Mouse (Mus musculus) megakaryocyte-erythroid progenitor cell, adult 5-6 weeks (primary cell): Measurements from ENCODE around the gene 1810062G17Rik. TPM values are rescaled to one million over a fixed set of nuclear protein-coding genes. Genes with fewer than 3 reads are reported as not detected.
A peak's percentile ranks its signal among the peaks of the same experiment; 100 is the strongest.

ENCODE experiments used
- ATAC-seq: replicated peaks from 2 replicates; pipeline ENCODE4 v1.8.0; 2016; ENCODE audit warnings: mild to moderate bottlenecking, inconsistent platforms; ENCODE audit not compliant: severe bottlenecking, poor library complexity, low FRiP score, low TSS enrichment
- total RNA-seq, 2 experiments: library from RNA; stranded (forward) in 1 of 2; stranded (reverse) in 1 of 2; fragments of 200-1000, 215-1000 nt in 1 of 2; fragments of >200 nt in 1 of 2; fragmentation: Nextera tagmentation in 1 of 2; gene quantifications; 2 replicates each; pipeline ENCODE4 v1.2.3; 2014 to 2017

Gene 1810062G17Rik
- 1.1 TPM in 1 of 2 replicates, not detected in the other for total RNA-seq (2014; fragmentation: Nextera tagmentation)
- total RNA-seq (2017) = 3.0 TPM in 1 of 2 replicates, not detected in the other

DNA sequence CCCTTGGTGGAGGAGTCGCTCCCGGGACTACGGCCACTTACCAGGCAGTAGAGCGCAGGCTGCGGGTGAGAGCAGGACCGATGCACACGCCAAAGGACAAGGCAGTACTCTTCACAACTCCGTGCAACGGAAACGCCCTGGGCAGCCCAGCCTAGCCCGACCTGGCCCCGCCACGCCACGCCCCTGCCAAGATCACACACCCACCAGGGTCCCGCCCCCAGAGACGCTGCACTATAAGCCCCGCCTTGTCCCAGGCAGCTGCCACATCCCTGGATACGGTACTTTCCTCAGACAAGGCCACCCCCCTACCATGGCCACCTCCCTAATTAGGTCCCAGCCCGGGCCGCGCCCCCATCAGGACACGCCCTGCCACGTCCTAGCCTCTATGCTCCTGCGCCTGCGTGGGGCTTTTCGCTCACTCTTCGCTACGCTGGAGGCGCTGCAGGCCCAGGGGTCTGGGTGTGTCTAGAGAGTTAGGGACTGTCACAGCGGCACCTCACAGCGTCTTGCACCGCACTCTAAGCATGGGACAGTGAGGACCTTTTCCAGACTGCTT is at the start of gene 1810062G17Rik, which contains the start of gene Anxa5:
TSS of gene 1810062G17Rik (plus strand) at position 406 of the 556 bp plus-strand sequence.
TSS of gene Anxa5 (minus strand) at position 363 of the 556 bp plus-strand sequence.
- ATAC-seq = peak; percentile 99

GRCm38 (mm10) chr3:36427386-36427785 is 48.4 kb upstream of the 1810062G17Rik start:
- ATAC-seq = no peak

GRCm38 (mm10) chr3:36430360-36430759 is 45.4 kb upstream of the 1810062G17Rik start:
- no peak for ATAC-seq

GRCm38 (mm10) chr3:36440280-36440679 is 35.5 kb upstream of the 1810062G17Rik start:
- ATAC-seq = no peak

GRCm38 (mm10) chr3:36442426-36442825 is 33.3 kb upstream of the 1810062G17Rik start:
- peak; percentile 55; the same call in 1 of the 2 replicates for ATAC-seq

DNA sequence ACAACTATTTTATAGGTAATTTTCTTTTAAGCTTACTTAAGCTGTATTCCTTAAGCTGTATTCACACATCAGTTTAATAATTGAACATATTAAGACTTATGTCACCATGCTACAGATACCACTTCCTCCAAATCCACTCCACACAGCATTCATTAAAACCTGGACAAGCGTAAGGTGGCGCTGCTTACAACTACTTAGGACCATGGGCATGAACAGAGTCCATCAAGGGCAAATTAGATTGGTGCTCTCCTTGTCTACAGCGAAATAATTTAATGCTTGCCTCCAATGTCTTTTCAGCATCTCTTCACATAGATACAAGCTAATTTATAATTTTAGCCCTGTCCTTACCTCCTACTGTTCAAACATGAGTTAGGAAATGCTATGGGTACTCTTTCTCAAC is 29.7 kb upstream of the 1810062G17Rik start:
- ATAC-seq = no peak

- peak; percentile 56 for ATAC-seq
Measured at GRCm38 (mm10) chr3:36446506-36446905, 29.2 kb upstream of the 1810062G17Rik start.

DNA sequence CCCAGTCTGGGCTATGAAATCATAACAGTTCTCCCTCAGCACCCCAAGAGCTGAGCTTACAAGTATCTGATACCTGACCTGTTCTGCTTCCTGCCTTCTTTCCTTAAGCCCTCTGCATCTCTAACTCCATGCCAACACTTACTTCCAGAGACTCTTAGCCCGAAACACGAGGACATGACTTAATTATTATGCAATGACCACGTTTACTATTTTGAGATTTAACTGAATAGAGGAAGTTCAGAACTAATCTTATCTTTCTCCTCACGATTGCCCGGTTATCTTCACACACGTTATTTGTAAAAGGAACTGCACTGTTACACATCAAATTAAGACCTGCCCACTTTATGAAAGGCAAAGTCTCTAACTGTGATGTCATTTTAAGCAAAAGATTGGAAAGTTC is 28.8 kb upstream of the 1810062G17Rik start:
- ATAC-seq = peak; percentile 31; the same call in 1 of the 2 replicates

DNA sequence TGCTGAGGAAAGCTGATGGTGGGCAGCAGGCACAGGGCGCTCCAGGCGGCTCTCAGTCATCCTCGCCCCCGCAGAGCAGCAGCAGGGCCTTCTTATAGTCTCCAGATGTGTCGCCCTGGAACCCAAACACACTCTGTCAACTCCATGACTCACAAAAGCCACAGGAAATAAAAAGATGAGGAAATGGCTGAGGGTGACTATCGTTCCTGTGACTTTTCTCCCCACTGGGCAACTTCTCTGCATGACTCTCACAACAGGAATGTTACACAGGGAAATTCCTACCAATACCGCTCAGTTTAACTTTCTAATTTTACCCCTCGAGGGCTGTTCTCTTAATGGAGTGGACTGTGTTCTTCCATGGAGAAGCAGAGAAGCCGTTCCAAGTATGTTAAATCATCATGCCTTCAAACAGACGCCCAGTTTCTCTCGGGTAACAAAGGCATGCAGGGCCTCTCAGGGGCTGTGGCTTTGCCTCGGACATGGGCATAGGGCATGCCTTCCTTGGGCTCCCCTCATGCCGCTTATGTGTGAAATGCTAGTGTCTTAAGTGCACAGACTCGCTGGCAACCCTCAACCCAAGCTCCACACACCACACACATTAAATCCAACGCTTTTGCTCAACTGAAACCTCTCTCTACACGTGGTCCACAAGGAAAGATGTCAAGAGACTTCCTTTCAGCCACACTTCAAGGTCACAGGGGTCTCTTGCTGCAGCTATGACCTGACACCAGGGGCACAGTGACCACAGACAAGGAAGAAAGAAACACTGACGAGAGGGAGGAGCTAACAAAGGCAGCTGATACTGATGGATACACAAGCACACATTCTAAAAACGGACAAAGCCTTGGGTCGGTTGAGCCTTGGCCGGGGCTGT is 26.2 kb upstream of the 1810062G17Rik start:
- no peak for ATAC-seq

DNA sequence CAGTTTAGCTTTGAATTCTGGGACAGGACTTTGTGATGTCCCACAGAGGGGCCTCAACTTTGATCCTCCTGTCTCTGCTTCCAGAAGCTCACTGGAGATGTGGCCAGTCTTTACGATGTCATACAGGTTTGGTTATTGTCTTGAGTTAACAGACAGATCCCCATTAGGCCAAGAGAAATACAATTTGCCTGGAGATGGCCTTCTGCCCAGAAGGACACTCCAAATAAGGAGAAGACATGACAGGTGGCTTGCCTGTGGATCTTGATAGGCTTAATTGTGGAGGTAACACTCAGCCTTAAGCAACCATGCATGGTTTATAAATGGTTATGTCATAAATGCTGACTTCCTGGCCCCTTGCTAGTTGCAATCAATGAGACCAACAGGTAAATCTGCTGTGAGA is 23.2 kb upstream of the 1810062G17Rik start:
- no peak for ATAC-seq

DNA sequence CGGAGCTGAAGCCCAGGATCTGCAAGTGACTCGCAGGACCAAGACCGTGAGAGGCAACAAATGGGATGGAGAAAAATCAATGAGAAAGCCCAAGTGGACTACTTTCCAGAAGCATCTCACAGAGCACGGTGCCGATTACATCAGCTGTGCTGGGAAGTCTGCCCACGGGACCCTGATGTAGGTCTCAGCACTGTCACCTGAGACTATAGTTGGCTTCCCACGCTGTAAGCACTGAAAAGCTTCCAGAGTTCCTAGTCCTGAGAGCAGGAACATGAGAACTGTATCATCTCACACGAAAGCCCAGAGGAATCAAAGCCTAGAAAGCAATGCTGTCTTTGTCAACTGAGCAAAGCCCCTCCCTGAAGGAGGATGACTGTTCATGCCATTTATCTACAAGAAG is 20.6 kb upstream of the 1810062G17Rik start:
- ATAC-seq = no peak

DNA sequence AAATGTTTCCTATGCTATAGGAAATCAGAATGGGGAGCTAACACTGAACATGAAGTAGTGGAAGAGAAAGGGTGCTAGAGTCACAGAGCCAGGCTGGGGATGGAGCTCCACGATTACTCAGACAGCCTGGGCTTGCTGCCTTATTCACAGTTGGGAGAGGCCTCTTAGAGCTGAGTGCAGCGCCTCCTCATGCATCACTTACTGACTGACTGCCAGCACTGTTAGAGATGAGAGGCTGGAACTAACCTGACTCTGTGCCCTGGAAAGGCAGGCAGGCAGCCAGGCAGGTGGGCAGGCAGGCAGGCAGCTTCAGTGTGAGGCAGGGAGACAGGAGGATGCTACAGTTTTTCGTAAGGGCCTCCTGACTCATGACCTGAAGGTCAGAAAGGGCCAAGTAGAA is 20.2 kb upstream of the 1810062G17Rik start:
- ATAC-seq = no peak

DNA sequence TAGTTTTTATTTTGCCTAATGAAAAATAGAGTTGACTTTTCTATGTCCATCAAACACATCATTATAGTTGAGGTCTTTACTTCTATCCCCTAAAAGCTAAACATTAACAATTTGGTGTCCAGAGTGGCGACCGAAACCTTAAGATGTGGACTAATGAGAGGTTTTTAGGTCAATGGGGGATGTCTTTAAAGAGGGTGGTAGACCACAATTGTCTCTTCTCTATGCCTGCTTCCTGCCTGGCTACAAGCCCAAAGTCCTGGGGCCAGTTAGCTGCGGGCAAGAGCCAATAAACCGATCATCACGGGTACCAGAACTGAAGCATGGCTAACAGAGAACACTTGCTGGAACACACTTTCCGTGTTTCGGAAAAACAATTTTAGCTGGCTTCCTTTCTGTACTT is 15.0 kb upstream of the 1810062G17Rik start:
- no peak for ATAC-seq

GRCm38 (mm10) chr3:36461819-36462218 is 13.9 kb upstream of the 1810062G17Rik start:
- no peak for ATAC-seq

DNA sequence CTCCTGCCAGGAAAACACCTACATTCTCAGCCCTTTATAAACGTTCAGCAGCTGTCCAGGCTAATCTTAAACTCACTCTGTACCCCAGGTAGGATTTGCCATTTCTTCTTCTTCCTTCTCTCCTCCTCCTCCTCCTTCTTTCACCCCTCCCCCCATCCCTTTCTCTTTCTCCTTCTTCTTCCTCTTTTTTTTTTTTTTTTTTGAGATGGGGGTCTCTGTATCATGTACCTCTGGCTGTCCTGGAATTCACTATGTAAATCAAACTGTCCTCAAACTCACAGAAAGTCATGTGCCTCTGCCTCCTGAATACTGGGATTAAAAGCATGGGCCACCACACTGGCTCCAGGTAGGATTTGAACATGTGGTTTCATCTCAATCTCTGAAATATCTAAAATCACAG is 13.4 kb upstream of the 1810062G17Rik start:
- ATAC-seq = no peak

DNA sequence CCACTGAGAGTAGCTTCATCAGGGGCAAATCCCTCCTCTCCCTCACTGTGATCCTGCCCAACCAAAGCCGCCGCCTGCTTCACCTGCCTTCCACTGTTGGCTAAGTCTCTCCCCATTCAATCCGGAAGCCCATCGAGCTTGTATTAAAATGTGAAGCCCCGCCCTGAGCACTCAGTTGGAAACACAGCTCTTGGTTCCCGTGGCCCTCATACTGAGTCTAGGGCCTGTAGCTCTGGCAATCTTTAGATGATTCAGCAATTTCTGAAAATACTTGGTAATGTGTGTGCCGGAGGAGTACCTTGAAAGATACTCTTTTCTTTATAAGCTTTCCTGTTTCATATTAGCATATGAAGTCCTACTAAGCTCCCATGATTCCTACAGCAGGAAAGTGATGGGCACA is 10.2 kb upstream of the 1810062G17Rik start:
- peak; percentile 74 for ATAC-seq

GRCm38 (mm10) chr3:36467632-36468031 is 8.1 kb upstream of the 1810062G17Rik start:
- no peak for ATAC-seq

DNA sequence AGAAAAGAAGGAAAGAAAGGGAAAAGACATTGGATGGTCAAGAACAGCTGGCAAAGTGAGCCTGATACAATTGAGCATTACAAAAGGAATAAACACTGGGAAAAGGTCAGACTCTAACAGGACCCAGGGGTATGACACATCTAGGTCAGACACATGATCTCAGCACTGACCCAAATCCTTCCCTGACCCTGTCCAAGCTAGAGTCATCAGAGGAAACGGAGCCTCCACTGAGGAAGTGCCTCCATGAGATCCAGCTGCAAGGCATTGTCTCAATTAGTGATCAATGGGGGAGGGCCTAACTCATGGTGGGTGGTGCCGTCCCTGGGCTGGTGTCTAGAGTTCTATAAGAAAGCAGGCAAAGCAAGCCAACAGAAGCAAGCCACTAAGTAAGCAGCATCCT is 6.9 kb upstream of the 1810062G17Rik start:
- ATAC-seq = no peak

- ATAC-seq = no peak
Measured at GRCm38 (mm10) chr3:36471856-36472255, 3.9 kb upstream of the 1810062G17Rik start.

- ATAC-seq = no peak
Measured at GRCm38 (mm10) chr3:36473222-36473621, 2.5 kb upstream of the 1810062G17Rik start.

- no peak for ATAC-seq
Measured at GRCm38 (mm10) chr3:36474421-36474820, 1.3 kb upstream of the 1810062G17Rik start.
